Mouse (Mus musculus): ENCODE data around the gene Med12l.

DNA sequence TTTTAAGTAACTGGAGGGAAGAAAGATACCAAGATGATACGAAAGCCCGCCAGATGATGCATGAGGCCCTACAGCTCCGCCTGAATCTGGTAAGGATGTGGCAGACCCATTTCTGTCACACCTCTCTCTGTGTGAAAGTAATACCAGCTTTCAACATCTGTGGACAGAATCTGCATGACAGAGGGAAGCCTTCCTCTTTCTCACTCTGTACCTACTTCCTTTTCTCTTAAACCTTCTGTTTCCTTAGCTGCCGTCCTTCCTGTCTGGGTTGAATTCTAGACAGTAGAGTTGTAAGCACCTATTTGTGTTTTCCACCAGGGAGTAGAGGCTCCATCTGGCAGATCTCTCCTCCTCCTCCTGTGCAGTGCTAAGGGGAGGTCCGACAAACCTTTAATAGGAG, 255.1 kb downstream of the Med12l start:
- TF ChIP-seq EP300 (IDR thresholded peaks at IDR 0.05; ENCODE audit: low read depth) (no peak), CTCF (IDR thresholded peaks at IDR 0.05; ENCODE audit: low read depth) (no peak)
